Mouse (Mus musculus): ENCODE data around the gene Cpped1. TPM values are rescaled to one million over a fixed set of nuclear protein-coding genes. Genes with fewer than 3 reads are reported as not detected.

Gene Cpped1
- polyA plus RNA-seq, 1 experiment from 2014 or later: 12.7 TPM

DNA sequence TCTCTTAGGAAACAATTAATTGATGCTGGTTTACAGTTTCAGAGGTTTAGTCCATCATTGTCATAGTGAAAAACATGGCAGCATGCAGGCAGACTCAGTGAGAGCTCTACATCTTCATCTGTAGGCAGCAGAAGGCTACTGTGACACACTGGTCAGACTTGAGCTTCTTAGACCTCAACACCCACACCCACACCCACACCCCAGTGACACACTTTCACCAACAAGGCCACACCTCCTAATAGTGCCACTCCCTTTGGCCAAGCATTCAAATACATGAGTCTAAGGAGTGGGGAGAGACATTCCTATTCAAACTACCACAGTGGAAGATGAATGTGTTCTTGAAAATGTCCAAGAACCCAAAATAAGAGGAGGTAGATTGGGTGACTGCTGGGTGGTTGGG, 125.9 kb downstream of the Cpped1 start:
- no peaks in the 10 kb centered on the region for H3K36me3 ChIP-seq (replicated peaks)
- no peak for DNase-seq (ENCODE audit: extremely low spot score, low spot score)

DNA sequence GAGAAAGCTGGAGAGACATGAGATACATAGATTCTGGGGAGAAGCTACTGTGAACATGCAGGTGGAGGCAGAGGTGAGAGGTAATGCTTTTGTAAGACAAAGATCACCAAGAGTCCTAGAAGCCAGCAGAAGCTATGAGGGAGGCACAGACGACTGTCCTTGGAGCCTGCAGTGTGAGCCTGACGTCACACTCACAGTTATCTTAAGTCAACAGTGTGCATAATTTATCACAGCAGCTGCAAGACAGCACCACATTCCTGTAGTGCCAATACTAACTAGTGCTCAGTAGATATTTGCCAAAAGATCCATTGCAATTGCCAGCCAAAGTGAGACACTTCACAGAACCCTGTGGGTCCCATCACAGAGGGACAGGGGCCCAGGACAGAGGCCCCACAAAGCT, 127.2 kb downstream of the Cpped1 start:
- no peak for DNase-seq (ENCODE audit: extremely low spot score, low spot score)
- H3K27me3 ChIP-seq (ENCODE audit: poor library complexity, severe bottlenecking): no peaks in the 10 kb centered on the region
- H3K27ac ChIP-seq: no peak overlapping the region
- WGBS: 46% methylated on average over 2 of the region's 2 CpGs
- H3K36me3 ChIP-seq (replicated peaks): no peaks in the 10 kb centered on the region
- H3K4me3 ChIP-seq: no peak overlapping the region
- no peaks in the 10 kb centered on the region for H3K9me3 ChIP-seq
- H3K4me1 ChIP-seq: no peaks in the 10 kb centered on the region

More for the DNA sequence above, 125.9 kb downstream of the Cpped1 start:
- Histone ChIP-seq H3K27ac (no peak overlapping the region), H3K4me1 (no peaks in the 10 kb centered on the region), H3K4me3 (no peak overlapping the region), H3K9me3 (no peaks in the 10 kb centered on the region), H3K27me3 (ENCODE audit: poor library complexity, severe bottlenecking) (no peaks in the 10 kb centered on the region)

DNA sequence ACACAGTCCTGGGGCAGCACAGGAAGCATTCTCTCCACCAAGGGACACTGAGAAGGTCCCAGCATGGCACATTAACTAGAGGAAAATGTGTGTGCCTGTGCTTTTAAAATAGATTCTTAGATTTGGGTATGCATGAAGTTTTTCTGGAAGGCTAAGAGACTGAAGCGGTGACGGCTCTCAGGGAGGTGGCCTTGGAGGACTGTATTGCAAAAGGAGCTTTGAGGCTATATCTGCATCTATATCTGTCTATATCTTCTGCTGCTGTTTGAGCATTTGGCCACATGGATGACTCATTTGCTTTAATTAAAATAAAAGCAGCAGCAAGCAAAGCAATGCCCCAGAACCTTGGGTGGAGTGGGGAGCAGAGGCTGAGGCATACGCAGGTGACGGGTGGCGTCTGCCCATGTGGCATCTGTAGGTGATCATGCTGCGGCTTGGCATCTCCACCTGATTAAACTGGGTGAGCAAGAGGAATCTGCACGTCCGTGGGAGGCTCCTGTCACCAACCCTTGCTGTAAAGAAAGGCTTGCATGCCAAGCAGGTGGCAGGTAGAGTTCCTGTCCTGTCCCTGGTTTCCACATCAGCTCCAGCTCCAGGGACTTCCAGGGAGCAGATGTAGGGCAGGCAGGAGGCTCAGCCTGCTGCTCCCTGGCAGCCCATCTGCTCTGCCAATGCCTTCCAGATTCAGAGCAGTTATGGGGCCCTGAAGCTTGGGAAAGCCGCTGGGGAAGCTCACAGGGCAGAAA, 130.4 kb downstream of the Cpped1 start:
- Histone ChIP-seq H3K4me1 (no peaks in the 10 kb centered on the region), H3K9me3 (no peaks in the 10 kb centered on the region), H3K4me3 (no peak overlapping the region), H3K36me3 (replicated peaks) (no peaks in the 10 kb centered on the region), H3K27me3 (ENCODE audit: poor library complexity, severe bottlenecking) (no peaks in the 10 kb centered on the region), H3K27ac (no peak overlapping the region)
- WGBS: 91% methylated on average over 9 of the region's 9 CpGs
- DNase-seq (ENCODE audit: extremely low spot score, low spot score): no peak

DNA sequence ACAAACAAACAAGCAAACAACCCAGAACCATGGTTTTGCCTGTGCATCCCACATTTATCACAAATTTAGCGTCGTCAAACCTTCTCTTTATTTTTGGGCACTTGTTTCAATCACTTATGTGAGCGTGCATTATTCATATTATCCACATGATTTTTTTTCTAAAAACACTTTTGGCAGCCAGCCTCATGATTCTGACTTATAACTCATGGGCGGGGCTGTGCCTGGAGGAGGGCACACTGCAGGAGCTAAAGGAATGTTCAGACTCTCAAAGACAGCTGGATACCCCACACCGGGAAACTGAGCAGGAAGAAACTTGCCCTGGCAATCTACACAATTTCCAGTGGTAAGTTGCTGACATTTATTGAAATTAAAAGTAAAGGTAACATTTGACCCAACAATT, 131.1 kb downstream of the Cpped1 start:
- Histone ChIP-seq H3K9me3 (no peaks in the 10 kb centered on the region), H3K27ac (no peak overlapping the region), H3K4me1 (no peaks in the 10 kb centered on the region), H3K27me3 (ENCODE audit: poor library complexity, severe bottlenecking) (no peaks in the 10 kb centered on the region), H3K36me3 (replicated peaks) (no peaks in the 10 kb centered on the region), H3K4me3 (no peak overlapping the region)
- 87% methylated on average over 5 of the region's 5 CpGs for WGBS
- DNase-seq (ENCODE audit: extremely low spot score, low spot score): no peak

DNA sequence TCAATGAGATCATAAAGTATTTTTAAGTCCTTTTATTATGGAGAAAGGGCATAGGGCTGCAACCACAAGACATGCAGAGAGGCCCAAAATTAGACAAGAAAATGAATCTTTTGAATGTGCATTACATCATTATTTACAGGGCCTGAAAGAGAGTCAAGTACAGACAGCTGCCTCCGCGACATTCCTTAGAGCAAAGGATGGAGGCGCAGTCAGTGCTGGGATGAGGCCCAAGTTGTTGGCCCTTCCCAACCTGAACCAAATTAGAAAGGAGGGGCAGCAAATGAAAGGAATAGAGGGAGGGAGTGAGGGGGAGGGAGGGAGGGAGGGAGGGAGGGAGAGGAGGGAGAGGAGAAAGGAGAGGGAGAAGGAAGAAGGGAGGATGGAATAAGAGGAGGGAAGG, 132.7 kb downstream of the Cpped1 start:
- Histone ChIP-seq H3K9me3 (no peaks in the 10 kb centered on the region), H3K4me3 (no peak overlapping the region), H3K36me3 (replicated peaks) (no peaks in the 10 kb centered on the region), H3K27ac (no peak overlapping the region), H3K27me3 (ENCODE audit: poor library complexity, severe bottlenecking) (no peaks in the 10 kb centered on the region), H3K4me1 (no peaks in the 10 kb centered on the region)
- DNase-seq (ENCODE audit: extremely low spot score, low spot score): no peak
- 88% methylated on average over 3 of the region's 3 CpGs for WGBS

DNA sequence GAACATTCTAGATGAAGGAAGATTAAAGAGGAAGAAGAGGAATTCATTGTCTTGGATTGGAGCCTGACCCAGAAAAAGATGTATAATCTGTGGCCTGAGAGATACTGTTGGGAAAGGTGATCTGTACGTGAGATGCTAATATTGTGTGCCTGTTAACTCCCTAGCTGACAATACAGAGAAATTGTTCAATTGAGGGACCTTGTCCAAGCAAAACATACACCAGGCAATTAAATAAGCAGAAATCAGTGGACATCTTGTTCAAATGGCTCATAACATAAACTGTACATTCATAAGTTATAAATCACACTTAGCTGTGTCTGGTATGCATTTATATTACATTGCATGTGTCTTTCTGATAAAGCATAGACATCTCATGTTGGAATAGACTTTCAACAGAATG, 134.9 kb downstream of the Cpped1 start:
- Histone ChIP-seq H3K27me3 (ENCODE audit: poor library complexity, severe bottlenecking) (no peaks in the 10 kb centered on the region), H3K9me3 (peaks cover 19% of the 10 kb centered on the region), H3K4me1 (no peaks in the 10 kb centered on the region), H3K4me3 (no peak overlapping the region), H3K36me3 (replicated peaks) (no peaks in the 10 kb centered on the region), H3K27ac (no peak overlapping the region)
- WGBS: 90% methylated on average over 1 of the region's 1 CpGs
- DNase-seq (ENCODE audit: extremely low spot score, low spot score): no peak

DNA sequence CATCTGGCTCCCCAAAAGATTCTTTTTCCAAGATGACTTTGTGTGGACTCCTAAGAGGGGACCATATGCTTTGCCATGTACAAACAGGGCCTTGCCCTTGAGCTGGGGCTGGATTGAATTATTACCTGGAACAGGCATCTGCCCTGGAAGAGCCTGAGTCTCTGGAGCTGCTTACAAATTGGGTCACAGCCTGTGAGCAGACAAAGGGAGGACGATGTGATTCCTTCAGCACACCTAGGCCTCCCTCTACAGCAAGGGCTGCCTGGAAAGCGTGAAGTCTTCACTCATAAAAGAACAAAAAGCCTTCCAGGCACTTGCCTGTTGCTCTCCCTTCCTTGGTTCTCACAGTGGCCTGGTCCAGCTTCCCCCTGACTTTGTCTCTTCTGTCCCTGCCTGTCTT, 136.9 kb downstream of the Cpped1 start:
- no peak for DNase-seq (ENCODE audit: extremely low spot score, low spot score)
- WGBS: 72% methylated on average over 2 of the region's 2 CpGs

DNA sequence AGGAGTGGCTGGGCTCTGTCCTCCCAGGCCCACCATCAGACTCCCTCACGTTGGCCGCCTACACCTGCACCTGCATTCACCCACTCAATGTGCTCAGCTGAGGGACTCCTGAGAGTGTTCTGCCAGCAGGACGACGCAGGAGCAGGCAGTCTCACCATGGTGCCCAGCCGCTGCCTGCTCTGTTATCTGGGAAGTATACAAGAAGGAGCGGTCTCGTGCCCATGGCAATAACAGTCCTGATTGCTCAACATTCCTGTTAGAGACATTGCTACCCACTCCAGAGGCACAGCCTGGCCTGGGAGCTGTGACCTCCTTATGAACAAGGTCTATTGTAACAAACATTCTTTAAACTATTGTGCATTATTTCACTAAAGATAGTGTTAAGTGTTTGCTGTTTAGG, 151.3 kb downstream of the Cpped1 start:
- Histone ChIP-seq H3K27me3 (ENCODE audit: poor library complexity, severe bottlenecking) (no peaks in the 10 kb centered on the region), H3K9me3 (no peaks in the 10 kb centered on the region), H3K4me1 (no peaks in the 10 kb centered on the region), H3K4me3 (no peak overlapping the region), H3K36me3 (replicated peaks) (no peaks in the 10 kb centered on the region), H3K27ac (no peak overlapping the region)
- no peak for DNase-seq (ENCODE audit: extremely low spot score, low spot score)
- 82% methylated on average over 7 of the region's 7 CpGs for WGBS

More for the DNA sequence above, 136.9 kb downstream of the Cpped1 start:
- H3K4me1 ChIP-seq: no peaks in the 10 kb centered on the region
- no peak overlapping the region for H3K27ac ChIP-seq
- no peaks in the 10 kb centered on the region for H3K36me3 ChIP-seq (replicated peaks)
- H3K4me3 ChIP-seq: no peak overlapping the region
- no peaks in the 10 kb centered on the region for H3K27me3 ChIP-seq (ENCODE audit: poor library complexity, severe bottlenecking)
- peaks cover 25% of the 10 kb centered on the region for H3K9me3 ChIP-seq

DNA sequence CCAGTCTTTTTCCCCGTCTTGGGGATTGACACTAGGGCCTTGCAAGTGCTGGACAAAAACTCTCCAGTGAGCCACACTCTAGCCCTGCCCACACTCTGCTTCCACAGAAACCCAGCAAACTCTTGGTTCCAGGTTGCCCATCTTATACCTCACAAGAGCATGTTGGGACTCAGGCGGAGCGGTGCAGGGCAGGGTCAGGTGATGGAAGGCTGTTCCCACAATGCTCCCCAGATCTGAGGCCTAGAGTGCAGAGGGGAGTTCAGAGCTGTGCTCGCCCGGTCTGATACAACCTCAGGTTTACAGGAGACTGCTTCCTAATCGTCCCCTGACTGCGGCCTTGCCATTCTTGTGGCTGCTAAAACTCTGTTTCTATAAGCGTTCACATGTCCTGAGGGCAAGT, 151.8 kb downstream of the Cpped1 start:
- WGBS: 93% methylated on average over 8 of the region's 8 CpGs

DNA sequence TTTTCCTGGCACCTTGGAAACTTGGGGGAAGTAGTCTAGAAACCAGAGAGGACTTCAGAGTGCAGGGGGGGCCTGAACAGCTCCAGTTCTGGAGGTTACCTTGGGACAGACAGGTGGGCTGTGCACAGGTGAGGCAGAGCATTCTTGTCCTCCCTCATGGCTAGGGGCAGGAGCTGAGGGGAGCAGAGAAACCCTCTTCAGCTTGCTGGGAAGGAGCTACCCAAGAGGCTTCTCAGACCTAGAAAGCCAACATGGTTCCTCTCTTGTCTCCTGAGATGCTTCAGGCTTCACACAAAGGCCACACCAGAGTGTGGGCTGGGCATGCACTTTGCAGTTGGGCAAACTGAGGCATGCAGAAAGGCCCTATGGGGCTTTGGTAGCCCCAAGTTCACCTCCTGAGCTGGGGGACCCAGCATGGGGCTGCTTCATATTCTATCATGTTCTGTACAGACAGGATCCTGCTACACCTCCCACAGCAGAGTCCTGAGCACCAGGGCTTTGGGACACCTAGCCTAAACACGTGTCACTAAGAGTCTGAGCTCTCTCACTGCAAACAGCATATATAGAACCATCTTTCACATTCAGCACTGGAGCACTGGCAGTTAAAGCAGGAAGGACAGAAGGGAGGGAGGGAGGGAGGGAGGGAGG, 152.5 kb downstream of the Cpped1 start:
- no peak for DNase-seq (ENCODE audit: extremely low spot score, low spot score)
- Histone ChIP-seq H3K27me3 (ENCODE audit: poor library complexity, severe bottlenecking) (no peaks in the 10 kb centered on the region), H3K36me3 (replicated peaks) (no peaks in the 10 kb centered on the region), H3K4me1 (no peaks in the 10 kb centered on the region), H3K9me3 (no peaks in the 10 kb centered on the region), H3K4me3 (no peak overlapping the region), H3K27ac (no peak overlapping the region)
- WGBS: 82% methylated on average over 1 of the region's 1 CpGs

More for the DNA sequence above, 151.8 kb downstream of the Cpped1 start:
- Histone ChIP-seq H3K9me3 (no peaks in the 10 kb centered on the region), H3K4me3 (no peak overlapping the region), H3K27ac (no peak overlapping the region), H3K4me1 (no peaks in the 10 kb centered on the region), H3K36me3 (replicated peaks) (no peaks in the 10 kb centered on the region), H3K27me3 (ENCODE audit: poor library complexity, severe bottlenecking) (no peaks in the 10 kb centered on the region)
- no peak for DNase-seq (ENCODE audit: extremely low spot score, low spot score)

DNA sequence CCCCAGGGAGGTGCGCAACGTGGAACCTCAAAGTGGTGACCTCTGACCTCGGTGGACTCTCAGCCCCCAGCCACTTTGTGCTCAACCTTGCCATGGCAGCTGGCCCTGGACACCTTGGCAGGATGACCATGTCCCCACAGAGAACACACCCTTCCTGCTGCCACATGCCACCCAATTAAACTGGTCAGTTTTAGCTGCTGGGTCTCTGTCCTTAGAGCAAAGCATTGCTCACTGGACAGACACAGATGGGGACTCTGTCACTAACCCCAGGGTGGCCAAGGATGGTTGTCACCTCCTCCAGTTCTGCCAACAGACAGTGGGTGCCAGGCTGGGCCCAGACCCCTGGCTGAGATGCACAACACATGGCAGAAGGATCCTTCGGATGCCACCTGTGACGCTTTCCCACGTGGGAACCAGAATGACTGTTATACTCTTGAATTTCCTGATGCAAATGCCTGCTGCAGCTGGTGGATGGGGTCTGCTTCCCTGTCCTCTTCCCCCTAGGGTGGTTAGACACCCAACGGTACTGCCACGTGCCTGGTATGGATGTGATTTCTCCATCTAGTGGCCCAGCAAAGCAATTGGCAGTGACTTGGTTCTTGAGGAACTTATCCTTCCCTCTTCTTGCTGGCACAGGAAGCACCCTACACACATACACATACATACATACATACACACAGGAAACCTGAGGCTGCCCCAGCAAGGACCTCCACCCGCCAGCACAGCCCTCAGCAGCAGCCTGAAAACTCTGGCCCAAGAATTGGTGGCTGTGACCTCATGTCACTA, 153.8 kb downstream of the Cpped1 start:
- Histone ChIP-seq H3K4me3 (no peak overlapping the region), H3K27ac (no peak overlapping the region), H3K4me1 (no peaks in the 10 kb centered on the region), H3K9me3 (no peaks in the 10 kb centered on the region), H3K36me3 (replicated peaks) (no peaks in the 10 kb centered on the region), H3K27me3 (ENCODE audit: poor library complexity, severe bottlenecking) (no peaks in the 10 kb centered on the region)
- no peak for DNase-seq (ENCODE audit: extremely low spot score, low spot score)
- WGBS: 85% methylated on average over 9 of the region's 9 CpGs

DNA sequence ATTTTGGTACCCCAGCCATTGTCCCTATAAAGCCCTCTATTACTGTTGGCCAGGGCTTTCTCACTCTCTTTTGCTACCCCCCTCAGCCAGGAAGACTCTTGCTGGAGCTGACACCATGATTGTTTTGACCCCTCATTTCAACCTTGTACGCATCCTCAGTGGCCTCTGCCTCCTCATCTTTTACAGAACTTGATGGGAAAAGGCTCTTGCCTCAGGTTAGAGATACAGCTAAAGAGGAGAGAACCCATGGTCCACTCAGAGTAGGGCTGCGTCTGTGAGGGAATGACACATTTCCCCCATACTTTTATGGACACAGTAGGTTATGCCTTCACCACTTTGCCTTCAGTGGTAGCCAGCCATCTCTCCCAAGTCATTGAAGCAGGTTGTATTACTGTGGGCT, 155.1 kb downstream of the Cpped1 start:
- no peak overlapping the region for H3K4me3 ChIP-seq
- H3K4me1 ChIP-seq: no peaks in the 10 kb centered on the region
- no peaks in the 10 kb centered on the region for H3K9me3 ChIP-seq
- H3K36me3 ChIP-seq (replicated peaks): no peaks in the 10 kb centered on the region
- no peak for DNase-seq (ENCODE audit: extremely low spot score, low spot score)
- H3K27me3 ChIP-seq (ENCODE audit: poor library complexity, severe bottlenecking): no peaks in the 10 kb centered on the region
- no peak overlapping the region for H3K27ac ChIP-seq
- 96% methylated on average over 2 of the region's 2 CpGs for WGBS
